Mouse (Mus musculus): ENCODE measurements around the gene Ilk. TPM values are rescaled to one million over a fixed set of nuclear protein-coding genes. Genes with fewer than 3 reads are reported as not detected.

Ilk gene
- polyA plus RNA-seq, 1 experiment from 2014 or later: 323 TPM

GRCm38 (mm10) chr7:105776026-105776425 lies 39.6 kb downstream of the Ilk start:
- 80% methylated on average over 2 of the region's 2 CpGs for WGBS
- H3K9ac ChIP-seq (ENCODE audit: low read depth, low read length): no peak overlapping the region
- H3K4me3 ChIP-seq (ENCODE audit: low read length): no peak overlapping the region
- no peak overlapping the region for H3K27ac ChIP-seq (ENCODE audit: low read length)
- no peaks in the 10 kb centered on the region for H3K9me3 ChIP-seq (ENCODE audit: control insufficient read depth, low read length)
- H3K36me3 ChIP-seq (ENCODE audit: control insufficient read depth, insufficient read depth, low read length): no peaks in the 10 kb centered on the region; the same call in 1 of the 2 replicates
- no peak overlapping the region for H3K4me2 ChIP-seq (ENCODE audit: low read depth, low read length)
- H3K4me1 ChIP-seq (ENCODE audit: control insufficient read depth, insufficient read depth, low read length): peaks cover 20% of the 10 kb centered on the region
- ATAC-seq: no peak
- H3K27me3 ChIP-seq (replicated peaks; ENCODE audit: control insufficient read depth, insufficient read depth, low read length): no peaks in the 10 kb centered on the region

- 91% methylated on average over 1 of the region's 1 CpGs for WGBS
- Histone ChIP-seq H3K36me3 (ENCODE audit: control insufficient read depth, insufficient read depth, low read length) (no peaks in the 10 kb centered on the region), H3K27me3 (replicated peaks; ENCODE audit: control insufficient read depth, insufficient read depth, low read length) (no peaks in the 10 kb centered on the region), H3K4me1 (ENCODE audit: control insufficient read depth, insufficient read depth, low read length) (peaks cover 20% of the 10 kb centered on the region), H3K9me3 (ENCODE audit: control insufficient read depth, low read length) (no peaks in the 10 kb centered on the region), H3K4me2 (ENCODE audit: low read depth, low read length) (peak overlapping the region; percentile 48; the same call in 1 of the 2 replicates), H3K9ac (ENCODE audit: low read depth, low read length) (no peak overlapping the region), H3K4me3 (ENCODE audit: low read length) (no peak overlapping the region), H3K27ac (ENCODE audit: low read length) (peak overlapping the region; percentile 91)
- ATAC-seq: no peak
Observed at GRCm38 (mm10) chr7:105777316-105777715, 40.9 kb downstream of the Ilk start.

GRCm38 (mm10) chr7:105777797-105778552 lies 41.6 kb downstream of the Ilk start:
- peak overlapping the region; percentile 91 for H3K27ac ChIP-seq (ENCODE audit: low read length)
- peak overlapping the region; percentile 52 for H3K9ac ChIP-seq (ENCODE audit: low read depth, low read length)
- peak overlapping the region; percentile 33 for H3K4me3 ChIP-seq (ENCODE audit: low read length)
- no peaks in the 10 kb centered on the region for H3K36me3 ChIP-seq (ENCODE audit: control insufficient read depth, insufficient read depth, low read length)
- 34% methylated on average over 13 of the region's 13 CpGs for WGBS
- ATAC-seq: peak; percentile 79
- peaks cover 20% of the 10 kb centered on the region for H3K4me1 ChIP-seq (ENCODE audit: control insufficient read depth, insufficient read depth, low read length)
- H3K4me2 ChIP-seq (ENCODE audit: low read depth, low read length): peak overlapping the region; percentile 48
- no peaks in the 10 kb centered on the region for H3K9me3 ChIP-seq (ENCODE audit: control insufficient read depth, low read length)
- no peaks in the 10 kb centered on the region for H3K27me3 ChIP-seq (replicated peaks; ENCODE audit: control insufficient read depth, insufficient read depth, low read length)

- peak overlapping the region; percentile 52 for H3K9ac ChIP-seq (ENCODE audit: low read depth, low read length)
- no peaks in the 10 kb centered on the region for H3K27me3 ChIP-seq (replicated peaks; ENCODE audit: control insufficient read depth, insufficient read depth, low read length)
- 24% methylated on average over 4 of the region's 4 CpGs for WGBS
- peak; percentile 87 for ATAC-seq
- peak overlapping the region; percentile 48 for H3K4me2 ChIP-seq (ENCODE audit: low read depth, low read length)
- peak overlapping the region; percentile 91 for H3K27ac ChIP-seq (ENCODE audit: low read length)
- H3K9me3 ChIP-seq (ENCODE audit: control insufficient read depth, low read length): no peaks in the 10 kb centered on the region
- peak overlapping the region; percentile 5; the same call in 1 of the 2 replicates for H3K4me3 ChIP-seq (ENCODE audit: low read length)
- peaks cover 21% of the 10 kb centered on the region for H3K4me1 ChIP-seq (ENCODE audit: control insufficient read depth, insufficient read depth, low read length)
- H3K36me3 ChIP-seq (ENCODE audit: control insufficient read depth, insufficient read depth, low read length): no peaks in the 10 kb centered on the region
Observed at GRCm38 (mm10) chr7:105778553-105779265, 42.3 kb downstream of the Ilk start.

GRCm38 (mm10) chr7:105783861-105784260 lies 47.5 kb downstream of the Ilk start:
- H3K27me3 ChIP-seq (replicated peaks; ENCODE audit: control insufficient read depth, insufficient read depth, low read length): no peaks in the 10 kb centered on the region; the same call in 1 of the 2 replicates
- H3K4me3 ChIP-seq (ENCODE audit: low read length): no peak overlapping the region
- H3K9me3 ChIP-seq (ENCODE audit: control insufficient read depth, low read length): no peaks in the 10 kb centered on the region
- H3K4me2 ChIP-seq (ENCODE audit: low read depth, low read length): no peak overlapping the region
- H3K4me1 ChIP-seq (ENCODE audit: control insufficient read depth, insufficient read depth, low read length): peaks cover 27% of the 10 kb centered on the region
- H3K36me3 ChIP-seq (ENCODE audit: control insufficient read depth, insufficient read depth, low read length): no peaks in the 10 kb centered on the region
- no peak overlapping the region for H3K27ac ChIP-seq (ENCODE audit: low read length)
- H3K9ac ChIP-seq (ENCODE audit: low read depth, low read length): no peak overlapping the region
- no peak for ATAC-seq
- WGBS: 46% methylated on average over 4 of the region's 4 CpGs

- Histone ChIP-seq H3K9me3 (ENCODE audit: control insufficient read depth, low read length) (no peaks in the 10 kb centered on the region), H3K27me3 (replicated peaks; ENCODE audit: control insufficient read depth, insufficient read depth, low read length) (no peaks in the 10 kb centered on the region; the same call in 1 of the 2 replicates), H3K4me3 (ENCODE audit: low read length) (no peak overlapping the region), H3K4me2 (ENCODE audit: low read depth, low read length) (no peak overlapping the region), H3K9ac (ENCODE audit: low read depth, low read length) (no peak overlapping the region), H3K4me1 (ENCODE audit: control insufficient read depth, insufficient read depth, low read length) (peaks cover 20% of the 10 kb centered on the region; the same call in 1 of the 2 replicates), H3K27ac (ENCODE audit: low read length) (no peak overlapping the region), H3K36me3 (ENCODE audit: control insufficient read depth, insufficient read depth, low read length) (no peaks in the 10 kb centered on the region)
- WGBS: 33% methylated on average over 4 of the region's 4 CpGs
- ATAC-seq: no peak
Observed at GRCm38 (mm10) chr7:105784556-105784955, 48.2 kb downstream of the Ilk start.

- H3K27me3 ChIP-seq (replicated peaks; ENCODE audit: control insufficient read depth, insufficient read depth, low read length): no peaks in the 10 kb centered on the region; the same call in 1 of the 2 replicates
- H3K4me1 ChIP-seq (ENCODE audit: control insufficient read depth, insufficient read depth, low read length): peaks cover 20% of the 10 kb centered on the region; the same call in 1 of the 2 replicates
- H3K27ac ChIP-seq (ENCODE audit: low read length): peak overlapping the region; percentile 78
- H3K9me3 ChIP-seq (ENCODE audit: control insufficient read depth, low read length): no peaks in the 10 kb centered on the region
- H3K4me3 ChIP-seq (ENCODE audit: low read length): peak overlapping the region; percentile 72
- 6% methylated on average over 19 of the region's 20 CpGs for WGBS
- H3K36me3 ChIP-seq (ENCODE audit: control insufficient read depth, insufficient read depth, low read length): no peaks in the 10 kb centered on the region
- ATAC-seq: peak; percentile 60
- peak overlapping the region; percentile 69 for H3K4me2 ChIP-seq (ENCODE audit: low read depth, low read length)
- peak overlapping the region; percentile 85 for H3K9ac ChIP-seq (ENCODE audit: low read depth, low read length)
Observed at GRCm38 (mm10) chr7:105786506-105787284, 50.3 kb downstream of the Ilk start.

- H3K4me2 ChIP-seq (ENCODE audit: low read depth, low read length): peak within 1 kb of the TSS; percentile 69
- H3K4me3 ChIP-seq (ENCODE audit: low read length): peak within 1 kb of the TSS; percentile 72
- peak; percentile 77 for ATAC-seq
- H3K27ac ChIP-seq (ENCODE audit: low read length): peak within 1 kb of the TSS; percentile 78
- H3K27me3 ChIP-seq (replicated peaks; ENCODE audit: control insufficient read depth, insufficient read depth, low read length): no peaks in the 10 kb centered on the region; the same call in 1 of the 2 replicates
- H3K9me3 ChIP-seq (ENCODE audit: control insufficient read depth, low read length): no peaks in the 10 kb centered on the region
- H3K4me1 ChIP-seq (ENCODE audit: control insufficient read depth, insufficient read depth, low read length): peaks cover 20% of the 10 kb centered on the region; the same call in 1 of the 2 replicates
- no peaks in the 10 kb centered on the region for H3K36me3 ChIP-seq (ENCODE audit: control insufficient read depth, insufficient read depth, low read length)
- H3K9ac ChIP-seq (ENCODE audit: low read depth, low read length): peak within 1 kb of the TSS; percentile 85
- under 1% methylated on average over 51 of the region's 97 CpGs for WGBS
Observed at GRCm38 (mm10) chr7:105787285-105788140, 51.1 kb downstream of the Ilk start, which contains the start of gene Dchs1. Gene Dchs1, minus strand, starts transcription at chr7:105787654.

Data from intestine, embryonic 16.5 days (tissue).